Mouse (Mus musculus): ENCODE results near the gene Prl. TPM values are rescaled to one million over a fixed set of nuclear protein-coding genes. Genes with fewer than 3 reads are reported as not detected.
"Not testable (repeated sequence)": the region's sequence is repeated elsewhere in the genome, so short reads cannot be mapped to it uniquely, and the experiment has no call there.

Prl gene
- total and polyA plus RNA-seq, 2 experiments from 2014 or later = not detected

- H3K4me2 ChIP-seq (ENCODE audit: low read depth, low read length) = no peak overlapping the region
- no peaks in the 10 kb centered on the region for H3K4me1 ChIP-seq (ENCODE audit: control insufficient read depth, insufficient read depth)
- H3K27me3 ChIP-seq (ENCODE audit: control insufficient read depth, insufficient read depth, low read length) = no peaks in the 10 kb centered on the region
- DNase-seq (ENCODE audit: low spot score) (no peak), ATAC-seq (ENCODE audit: insufficient read depth, low read depth) (no peak)
- no peaks in the 10 kb centered on the region for H3K9me3 ChIP-seq (replicated peaks; ENCODE audit: control insufficient read depth, low read length)
- H3K9ac ChIP-seq (replicated peaks; ENCODE audit: low read depth, low read length) = no peak overlapping the region
- H3K27ac ChIP-seq (ENCODE audit: low read depth) = peak overlapping the region; percentile 25; the same call in 1 of the 2 replicates
- TF ChIP-seq EP300 (IDR thresholded peaks at IDR 0.05; ENCODE audit: low read depth) (no peak), CTCF (IDR thresholded peaks at IDR 0.05; ENCODE audit: low read depth) (no peak)
- no peak overlapping the region for H3K4me3 ChIP-seq (ENCODE audit: low read depth, low read length)
- H3K36me3 ChIP-seq (replicated peaks; ENCODE audit: control insufficient read depth, insufficient read depth, low read length) = no peaks in the 10 kb centered on the region
- WGBS = 77% methylated on average over 1 of the region's 1 CpGs
Measured at GRCm38 (mm10) chr13:27031853-27032240, 25.5 kb upstream of the Prl start.

GRCm38 (mm10) chr13:27032998-27033397, 24.4 kb upstream of the Prl start:
- no peak for TF ChIP-seq CTCF (IDR thresholded peaks at IDR 0.05; ENCODE audit: low read depth)
- TF ChIP-seq EP300 (IDR thresholded peaks at IDR 0.05; ENCODE audit: low read depth) = no peak
- WGBS = 49% methylated on average over 2 of the region's 2 CpGs

GRCm38 (mm10) chr13:27042185-27042584, 15.2 kb upstream of the Prl start:
- Histone ChIP-seq H3K4me1 (ENCODE audit: control insufficient read depth, insufficient read depth) (no peaks in the 10 kb centered on the region), H3K27me3 (ENCODE audit: control insufficient read depth, insufficient read depth, low read length) (no peaks in the 10 kb centered on the region), H3K4me3 (ENCODE audit: low read depth, low read length) (no peak overlapping the region), H3K9ac (replicated peaks; ENCODE audit: low read depth, low read length) (no peak overlapping the region), H3K9me3 (replicated peaks; ENCODE audit: control insufficient read depth, low read length) (no peaks in the 10 kb centered on the region), H3K27ac (ENCODE audit: low read depth) (no peak overlapping the region), H3K36me3 (replicated peaks; ENCODE audit: control insufficient read depth, insufficient read depth, low read length) (no peaks in the 10 kb centered on the region), H3K4me2 (ENCODE audit: low read depth, low read length) (no peak overlapping the region)
- TF ChIP-seq CTCF (IDR thresholded peaks at IDR 0.05; ENCODE audit: low read depth) (no peak), EP300 (IDR thresholded peaks at IDR 0.05; ENCODE audit: low read depth) (no peak)
- whole genome bisulfite sequencing = 70% methylated on average over 2 of the region's 2 CpGs
- ATAC-seq (ENCODE audit: insufficient read depth, low read depth) (no peak), DNase-seq (ENCODE audit: low spot score) (no peak)

More at GRCm38 (mm10) chr13:27032998-27033397, 24.4 kb upstream of the Prl start:
- DNase-seq (ENCODE audit: low spot score) = no peak
- no peaks in the 10 kb centered on the region for H3K9me3 ChIP-seq (replicated peaks; ENCODE audit: control insufficient read depth, low read length)
- ATAC-seq (ENCODE audit: insufficient read depth, low read depth) = no peak
- no peaks in the 10 kb centered on the region for H3K27me3 ChIP-seq (ENCODE audit: control insufficient read depth, insufficient read depth, low read length)
- no peak overlapping the region for H3K4me2 ChIP-seq (ENCODE audit: low read depth, low read length)
- H3K9ac ChIP-seq (replicated peaks; ENCODE audit: low read depth, low read length) = no peak overlapping the region
- no peaks in the 10 kb centered on the region for H3K36me3 ChIP-seq (replicated peaks; ENCODE audit: control insufficient read depth, insufficient read depth, low read length)
- H3K4me3 ChIP-seq (ENCODE audit: low read depth, low read length) = no peak overlapping the region
- no peaks in the 10 kb centered on the region for H3K4me1 ChIP-seq (ENCODE audit: control insufficient read depth, insufficient read depth)
- H3K27ac ChIP-seq (ENCODE audit: low read depth) = no peak overlapping the region

- no peak overlapping the region for H3K27ac ChIP-seq (ENCODE audit: low read depth)
- DNase-seq (ENCODE audit: low spot score) (no peak), ATAC-seq (ENCODE audit: insufficient read depth, low read depth) (no peak)
- H3K36me3 ChIP-seq (replicated peaks; ENCODE audit: control insufficient read depth, insufficient read depth, low read length) = no peaks in the 10 kb centered on the region
- no peak overlapping the region for H3K9ac ChIP-seq (replicated peaks; ENCODE audit: low read depth, low read length)
- no peaks in the 10 kb centered on the region for H3K9me3 ChIP-seq (replicated peaks; ENCODE audit: control insufficient read depth, low read length)
- 71% methylated on average over 1 of the region's 1 CpGs for WGBS
- TF ChIP-seq CTCF (IDR thresholded peaks at IDR 0.05; ENCODE audit: low read depth) (no peak), EP300 (IDR thresholded peaks at IDR 0.05; ENCODE audit: low read depth) (no peak)
- H3K4me3 ChIP-seq (ENCODE audit: low read depth, low read length) = no peak overlapping the region
- no peaks in the 10 kb centered on the region for H3K27me3 ChIP-seq (ENCODE audit: control insufficient read depth, insufficient read depth, low read length)
- H3K4me2 ChIP-seq (ENCODE audit: low read depth, low read length) = no peak overlapping the region
- no peaks in the 10 kb centered on the region for H3K4me1 ChIP-seq (ENCODE audit: control insufficient read depth, insufficient read depth)
Measured at GRCm38 (mm10) chr13:27043326-27043725, 14.0 kb upstream of the Prl start.

GRCm38 (mm10) chr13:27059177-27059576, 1.8 kb downstream of the Prl start:
- Histone ChIP-seq H3K27ac (ENCODE audit: low read depth) (no peak overlapping the region), H3K9ac (replicated peaks; ENCODE audit: low read depth, low read length) (no peak overlapping the region), H3K4me2 (ENCODE audit: low read depth, low read length) (no peak overlapping the region), H3K36me3 (replicated peaks; ENCODE audit: control insufficient read depth, insufficient read depth, low read length) (no peaks in the 10 kb centered on the region), H3K4me1 (ENCODE audit: control insufficient read depth, insufficient read depth) (no peaks in the 10 kb centered on the region), H3K9me3 (replicated peaks; ENCODE audit: control insufficient read depth, low read length) (no peaks in the 10 kb centered on the region), H3K27me3 (ENCODE audit: control insufficient read depth, insufficient read depth, low read length) (no peaks in the 10 kb centered on the region), H3K4me3 (ENCODE audit: low read depth, low read length) (no peak overlapping the region)
- ATAC-seq (ENCODE audit: insufficient read depth, low read depth) (no peak), DNase-seq (ENCODE audit: low spot score) (no peak)
- TF ChIP-seq EP300 (IDR thresholded peaks at IDR 0.05; ENCODE audit: low read depth) (no peak), CTCF (IDR thresholded peaks at IDR 0.05; ENCODE audit: low read depth) (no peak)
- WGBS = 50% methylated on average over 7 of the region's 7 CpGs

GRCm38 (mm10) chr13:27093890-27094289, 36.5 kb downstream of the Prl start, which contains the start of gene Prl3d1:
TSS of gene Prl3d1 (plus strand) at chr13:27094190.
- ATAC-seq (ENCODE audit: insufficient read depth, low read depth); DNase-seq (ENCODE audit: low spot score); H3K36me3 ChIP-seq (replicated peaks; ENCODE audit: control insufficient read depth, insufficient read depth, low read length); H3K9ac ChIP-seq (replicated peaks; ENCODE audit: low read depth, low read length); H3K27me3 ChIP-seq (ENCODE audit: control insufficient read depth, insufficient read depth, low read length); H3K4me3 ChIP-seq (ENCODE audit: low read depth, low read length); H3K9me3 ChIP-seq (replicated peaks; ENCODE audit: control insufficient read depth, low read length); H3K4me1 ChIP-seq (ENCODE audit: control insufficient read depth, insufficient read depth); H3K27ac ChIP-seq (ENCODE audit: low read depth); H3K4me2 ChIP-seq (ENCODE audit: low read depth, low read length): not testable (repeated sequence)
- WGBS = 76% methylated on average over 5 of the region's 5 CpGs

Other genes starting within 250 kb of the Prl start
- not detected in 2 replicates for gene Prl3d1, start 36.6 kb downstream of the Prl start, total RNA-seq (2014; rRNA removed; ENCODE audit: low replicate concordance)
- not detected in 2 replicates for gene Prl3d1, start 36.6 kb downstream of the Prl start, polyA plus RNA-seq (2015; fragmentation: Nextera tagmentation; extraction: Ambion mirVana)
- not detected in 2 replicates for gene Prl3d2, start 64.1 kb downstream of the Prl start, total RNA-seq (2014; rRNA removed; ENCODE audit: low replicate concordance)
- not detected in 2 replicates for gene Prl3d2, start 64.1 kb downstream of the Prl start, polyA plus RNA-seq (2015; fragmentation: Nextera tagmentation; extraction: Ambion mirVana)
- not detected in 2 replicates for gene Prl3d3, start 99.2 kb downstream of the Prl start, total RNA-seq (2014; rRNA removed; ENCODE audit: low replicate concordance)
- gene Prl3d3, start 99.2 kb downstream of the Prl start, polyA plus RNA-seq (2015; fragmentation: Nextera tagmentation; extraction: Ambion mirVana) = not detected in 2 replicates
- gene Prl3c1, start 139.1 kb downstream of the Prl start, total RNA-seq (2014; rRNA removed; ENCODE audit: low replicate concordance) = not detected in 2 replicates
- gene Prl3c1, start 139.1 kb downstream of the Prl start, polyA plus RNA-seq (2015; fragmentation: Nextera tagmentation; extraction: Ambion mirVana) = not detected in 2 replicates
- gene Prl3b1, start 184.3 kb downstream of the Prl start, total RNA-seq (2014; rRNA removed; ENCODE audit: low replicate concordance) = not detected in 2 replicates
- gene Prl3b1, start 184.3 kb downstream of the Prl start, polyA plus RNA-seq (2015; fragmentation: Nextera tagmentation; extraction: Ambion mirVana) = not detected in 2 replicates
- gene Prl3a1, start 201.9 kb downstream of the Prl start, total RNA-seq (2014; rRNA removed; ENCODE audit: low replicate concordance) = not detected in 2 replicates
- not detected in 2 replicates for gene Prl3a1, start 201.9 kb downstream of the Prl start, polyA plus RNA-seq (2015; fragmentation: Nextera tagmentation; extraction: Ambion mirVana)

All from heart, postnatal 0 days (tissue).